Mouse (Mus musculus) CH12.LX (cell line): ENCODE data around the gene Zc3h7b.

ENCODE experiments used
- CHD2 ChIP-seq: IDR thresholded peaks from 2 replicates; pipeline ENCODE4 v1.6.1; 2011; ENCODE audit warnings: low read length, improper control_type of control experiment
- CTCF ChIP-seq, 2 experiments: IDR thresholded peaks in 1 of 2; conservative IDR thresholded peaks in 1 of 2; 2 replicates each; pipeline ENCODE4 v1.5.1; 2011 to 2012; ENCODE audit warnings: low read depth in 2 of 2, low read length in 2 of 2, improper control_type of control experiment in 1 of 2, inconsistent platforms in 1 of 2, mild to moderate bottlenecking in 1 of 2, moderate library complexity in 1 of 2
- HCFC1 ChIP-seq: IDR thresholded peaks from 2 replicates; pipeline ENCODE4 v1.6.1; 2012; ENCODE audit warnings: low read depth, mild to moderate bottlenecking, inconsistent platforms, low read length, improper control_type of control experiment
- MXI1 ChIP-seq: IDR thresholded peaks from 2 replicates; pipeline ENCODE4 v1.6.1; 2011; ENCODE audit warnings: mild to moderate bottlenecking, low read depth, low read length, improper control_type of control experiment
- RAD21 ChIP-seq: IDR thresholded peaks from 2 replicates; pipeline ENCODE4 v1.6.1; 2011; ENCODE audit warnings: low read depth, mild to moderate bottlenecking, low read length, improper control_type of control experiment, moderate library complexity
- USF1 ChIP-seq: IDR thresholded peaks from 2 replicates; pipeline ENCODE4 v1.6.1; 2014; ENCODE audit warnings: low read depth, mild to moderate bottlenecking, inconsistent platforms, low read length, improper control_type of control experiment

DNA sequence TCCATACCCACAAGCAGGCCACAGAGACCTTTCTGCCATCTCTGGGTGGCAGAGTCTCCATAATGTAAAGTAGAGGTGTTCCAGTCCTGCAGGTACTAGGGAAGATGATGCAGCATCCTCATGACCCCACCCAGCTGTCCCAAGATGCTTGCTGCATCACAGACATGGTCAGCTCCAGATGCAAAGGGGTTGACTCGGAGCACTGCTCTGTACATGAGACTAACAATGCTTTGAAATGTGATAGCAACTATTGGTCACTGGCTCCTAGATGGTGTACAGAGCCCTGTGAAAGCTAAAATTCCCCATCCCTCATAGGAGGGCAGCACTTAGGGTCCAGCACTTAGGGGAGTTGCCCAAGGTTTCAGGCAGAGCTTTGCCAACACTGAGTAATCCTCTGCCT lies 59.3 kb downstream of the Zc3h7b start:
- TF ChIP-seq USF1 = no peak
- TF ChIP-seq MXI1 = no peak
- no peak for TF ChIP-seq HCFC1
- TF ChIP-seq CTCF (conservative IDR thresholded peaks at IDR 0.05 in 1 of 2, IDR thresholded peaks at IDR 0.05 in 1 of 2; ENCODE audit: low read depth in 2 of 2, low read length in 2 of 2) = no peak
- no peak for TF ChIP-seq CHD2
- TF ChIP-seq RAD21 = no peak
